Mouse (Mus musculus) testis, adult 2 months (tissue): Measurements from ENCODE around the gene Kif20b. TPM values are rescaled to one million over a fixed set of nuclear protein-coding genes. Genes with fewer than 3 reads are reported as not detected.
A peak's percentile ranks its signal among the peaks of the same experiment; 100 is the strongest.

Experiments
- H3K27ac ChIP-seq: fragments of 200-500 bp; 2 replicates; pipeline ENCODE4 v1.5.1; 2012; ENCODE audit warnings: low read depth, low read length; ENCODE audit not compliant: control insufficient read depth, insufficient read depth
- H3K27me3 ChIP-seq: fragments of 200-500 bp; 2 replicates; pipeline ENCODE4 v1.6.1; 2012; ENCODE audit warnings: mild to moderate bottlenecking, low read length, moderate library complexity; ENCODE audit not compliant: control insufficient read depth, insufficient read depth
- H3K36me3 ChIP-seq: fragments of 200-500 bp; 2 replicates; pipeline ENCODE4 v1.6.1; 2012; ENCODE audit warnings: mild to moderate bottlenecking, low read length; ENCODE audit not compliant: control insufficient read depth, insufficient read depth
- H3K4me1 ChIP-seq: fragments of 200-500 bp; 2 replicates; pipeline ENCODE4 v1.6.1; 2012; ENCODE audit warnings: low read length; ENCODE audit not compliant: control insufficient read depth, insufficient read depth
- H3K4me3 ChIP-seq: fragments of 200-500 bp; 2 replicates; pipeline ENCODE4 v1.5.1; 2012; ENCODE audit warnings: low read depth, mild to moderate bottlenecking, low read length, moderate library complexity, mixed read lengths; ENCODE audit not compliant: control insufficient read depth
- CTCF ChIP-seq: fragments of 200-500 bp; IDR thresholded peaks from 2 replicates; pipeline ENCODE4 v1.5.1; 2012; ENCODE audit warnings: low read depth, mild to moderate bottlenecking, inconsistent platforms, low read length, moderate library complexity; ENCODE audit not compliant: control insufficient read depth, insufficient read depth, insufficient replicate concordance
- POLR2A ChIP-seq: fragments of 200-500 bp; IDR thresholded peaks from 2 replicates; pipeline ENCODE4 v1.6.1; 2012; ENCODE audit warnings: low read depth, mild to moderate bottlenecking, inconsistent platforms, low read length, moderate library complexity; ENCODE audit not compliant: control insufficient read depth
- polyA plus RNA-seq: library from polyadenylated mRNA; depleted of rRNA; stranded (reverse); fragments of >200 nt; gene quantifications from 2 replicates; pipeline ENCODE4 v1.2.3, GENCODE M21; 2012

Kif20b gene
- polyA plus RNA-seq, 1 experiment = 4.1 TPM

- Histone ChIP-seq H3K4me1 (peaks cover 4% of the 10 kb centered on the region), H3K36me3 (no peaks in the 10 kb centered on the region), H3K4me3 (no peak overlapping the region), H3K27ac (no peak overlapping the region), H3K27me3 (no peaks in the 10 kb centered on the region)
- TF ChIP-seq POLR2A (no peak), CTCF (no peak)
Observed at GRCm38 (mm10) chr19:34882443-34882842, 39.7 kb upstream of the Kif20b start.

GRCm38 (mm10) chr19:34883526-34884224 is 38.5 kb upstream of the Kif20b start:
- Histone ChIP-seq H3K4me1 (peaks cover 4% of the 10 kb centered on the region), H3K27ac (no peak overlapping the region), H3K36me3 (no peaks in the 10 kb centered on the region), H3K27me3 (no peaks in the 10 kb centered on the region), H3K4me3 (no peak overlapping the region)
- TF ChIP-seq POLR2A (no peak), CTCF (no peak)

GRCm38 (mm10) chr19:34886324-34886723 is 35.8 kb upstream of the Kif20b start:
- Histone ChIP-seq H3K36me3 (no peaks in the 10 kb centered on the region), H3K27me3 (no peaks in the 10 kb centered on the region)
- no peak for TF ChIP-seq CTCF
- TF ChIP-seq POLR2A = no peak

GRCm38 (mm10) chr19:34890981-34891380 is 31.2 kb upstream of the Kif20b start:
- TF ChIP-seq POLR2A (no peak), CTCF (no peak)
- H3K27me3 ChIP-seq = no peaks in the 10 kb centered on the region

More at GRCm38 (mm10) chr19:34886324-34886723, 35.8 kb upstream of the Kif20b start:
- H3K4me3 ChIP-seq = no peak overlapping the region
- H3K4me1 ChIP-seq = no peaks in the 10 kb centered on the region; the same call in 1 of the 2 replicates
- no peak overlapping the region for H3K27ac ChIP-seq

GRCm38 (mm10) chr19:34891590-34891989 is 30.6 kb upstream of the Kif20b start:
- Histone ChIP-seq H3K4me1 (no peaks in the 10 kb centered on the region; the same call in 1 of the 2 replicates), H3K27me3 (no peaks in the 10 kb centered on the region), H3K27ac (no peak overlapping the region), H3K4me3 (no peak overlapping the region), H3K36me3 (no peaks in the 10 kb centered on the region)
- TF ChIP-seq POLR2A (no peak), CTCF (no peak)

More at GRCm38 (mm10) chr19:34890981-34891380, 31.2 kb upstream of the Kif20b start:
- Histone ChIP-seq H3K4me1 (no peaks in the 10 kb centered on the region; the same call in 1 of the 2 replicates), H3K36me3 (no peaks in the 10 kb centered on the region), H3K4me3 (no peak overlapping the region), H3K27ac (peak overlapping the region; percentile 48)

GRCm38 (mm10) chr19:34895082-34895481 is 27.1 kb upstream of the Kif20b start:
- Histone ChIP-seq H3K27me3 (no peaks in the 10 kb centered on the region), H3K27ac (no peak overlapping the region), H3K36me3 (no peaks in the 10 kb centered on the region), H3K4me1 (peaks cover 2% of the 10 kb centered on the region; the same call in 1 of the 2 replicates), H3K4me3 (no peak overlapping the region)
- TF ChIP-seq CTCF = no peak
- TF ChIP-seq POLR2A = no peak

GRCm38 (mm10) chr19:34897082-34897965 is 24.8 kb upstream of the Kif20b start:
- TF ChIP-seq POLR2A (no peak), CTCF (no peak)
- Histone ChIP-seq H3K4me3 (no peak overlapping the region), H3K27ac (peak overlapping the region; percentile 71), H3K36me3 (no peaks in the 10 kb centered on the region), H3K4me1 (peaks cover 2% of the 10 kb centered on the region), H3K27me3 (no peaks in the 10 kb centered on the region)
